17 mouse cellular contexts compared by ENCODE assay signal in genomic region chr7:73564131-73564530, GRCm38 (mm10). TPM values are rescaled to one million over a fixed set of nuclear protein-coding genes. Genes with fewer than 3 reads are reported as not detected.
DNase-seq lines count a peak whose midpoint lies in the region; ATAC-seq and TF ChIP-seq lines count a peak whose summit lies in the region.
"Had no signal": no experiment of that assay in that cellular context is flagged by ENCODE, and none has a peak within 500 bp of the region (broad histone marks: within the 10 kb centered on the region; RNA-seq: fewer than 3 reads in every experiment).

No protein-coding gene starts in this region.

- no peak overlapping the region for H3K4me2 ChIP-seq in kidney, embryonic 15.5 days
- no peak overlapping the region for H3K4me2 ChIP-seq in hindbrain, embryonic 13.5 days
- H3K4me2 ChIP-seq: embryonic facial prominence, embryonic 12.5 days; forebrain, embryonic 15.5 days; heart, embryonic 12.5 days had no signal

- no peak overlapping the region for H3K27ac ChIP-seq in kidney, adult 2 months (ENCODE audit: insufficient read depth, low read depth, low read length)
- no peak overlapping the region for H3K27ac ChIP-seq in kidney, embryonic 15.5 days
- no peak overlapping the region for H3K27ac ChIP-seq in hindbrain, embryonic 13.5 days
- H3K27ac ChIP-seq: embryonic facial prominence, embryonic 12.5 days; forebrain, embryonic 15.5 days had no signal

- peaks cover 10% of the 10 kb centered on the region; the same call in 1 of the 2 replicates for H3K4me1 ChIP-seq in kidney, adult 2 months (ENCODE audit: control insufficient read depth, insufficient read depth, low read length)
- H3K4me1 ChIP-seq in kidney, embryonic 15.5 days: peaks cover 19% of the 10 kb centered on the region
- peaks cover 9% of the 10 kb centered on the region for H3K4me1 ChIP-seq in hindbrain, embryonic 13.5 days (replicated peaks)

- no peak overlapping the region for H3K4me3 ChIP-seq in kidney, adult 2 months (ENCODE audit: insufficient read depth, low read depth, low read length)
- H3K4me3 ChIP-seq in kidney, embryonic 15.5 days (replicated peaks): no peak overlapping the region
- H3K4me3 ChIP-seq in hindbrain, embryonic 13.5 days: no peak overlapping the region
- H3K4me3 ChIP-seq: embryonic facial prominence, embryonic 12.5 days; forebrain, embryonic 15.5 days; heart, embryonic 12.5 days had no signal

- no peak for TF ChIP-seq CTCF in kidney, adult 2 months (conservative IDR thresholded peaks at IDR 0.05; ENCODE audit: insufficient read depth, insufficient read length, low read depth, low read length)

- H3K9me3 ChIP-seq in kidney, embryonic 15.5 days (replicated peaks): no peaks in the 10 kb centered on the region
- H3K9me3 ChIP-seq in hindbrain, embryonic 13.5 days: no peaks in the 10 kb centered on the region
- H3K9me3 ChIP-seq: embryonic facial prominence, embryonic 12.5 days; forebrain, embryonic 15.5 days had no signal

- no peak for ATAC-seq in kidney, embryonic 15.5 days (replicated peaks; ENCODE audit: low FRiP score)
- no peak for ATAC-seq in hindbrain, embryonic 13.5 days (ENCODE audit: low FRiP score)
- ATAC-seq: forebrain, embryonic 15.5 days; hindbrain, embryonic 16.5 days had no signal

- peak; percentile 88 for DNase-seq in kidney, adult 2 months
- DNase-seq in kidney, adult 9 months: peak; percentile 90
- DNase-seq in kidney, postnatal 14 days: peak; percentile 42
- DNase-seq in yolk sac, embryonic 10.5 days (ENCODE audit: low spot score): peak; percentile 1
- DNase-seq in cerebellum, adult 9-11 months: no peak
- DNase-seq: adrenal gland, adult 2 months; adrenal gland, postnatal 25 days; cerebellum, adult 2 months; cerebellum, postnatal 25 days; gastrocnemius, postnatal 36 days; heart, adult 18-20 months had no signal

- TF ChIP-seq POLR2A in kidney, adult 2 months (IDR thresholded peaks at IDR 0.05; ENCODE audit: low read depth, low read length): no peak

- H3K27me3 ChIP-seq in kidney, adult 2 months (replicated peaks; ENCODE audit: control insufficient read depth, insufficient read depth, low read length): no peaks in the 10 kb centered on the region
- no peaks in the 10 kb centered on the region for H3K27me3 ChIP-seq in kidney, embryonic 15.5 days
- no peaks in the 10 kb centered on the region for H3K27me3 ChIP-seq in hindbrain, embryonic 13.5 days
- H3K27me3 ChIP-seq: embryonic facial prominence, embryonic 12.5 days; forebrain, embryonic 15.5 days; heart, embryonic 12.5 days had no signal

- no peak overlapping the region for H3K9ac ChIP-seq in kidney, embryonic 15.5 days
- H3K9ac ChIP-seq in hindbrain, embryonic 13.5 days: no peak overlapping the region
- H3K9ac ChIP-seq: embryonic facial prominence, embryonic 12.5 days; forebrain, embryonic 15.5 days; heart, embryonic 12.5 days had no signal

- WGBS in kidney, adult 2 months: 53% methylated on average over 6 of the region's 6 CpGs
- WGBS in kidney, embryonic 15.5 days: 62% methylated on average over 6 of the region's 6 CpGs
- 96% methylated on average over 6 of the region's 6 CpGs for WGBS in hindbrain, embryonic 13.5 days

- no peaks in the 10 kb centered on the region for H3K36me3 ChIP-seq in kidney, adult 2 months (ENCODE audit: control insufficient read depth, insufficient read depth, low read length)
- no peaks in the 10 kb centered on the region for H3K36me3 ChIP-seq in kidney, embryonic 15.5 days
- H3K36me3 ChIP-seq in hindbrain, embryonic 13.5 days: no peaks in the 10 kb centered on the region
- H3K36me3 ChIP-seq: embryonic facial prominence, embryonic 12.5 days; forebrain, embryonic 15.5 days; heart, embryonic 12.5 days had no signal

RNA-seq across cellular contexts. Expression of gene Chd2, which starts 22.5 kb away (rescaled TPM):
- polyA plus RNA-seq in kidney, adult 2 months (2012; rRNA removed): 33.9 and 36.9 TPM in 2 replicates
- polyA plus RNA-seq in kidney, embryonic 15.5 days (2015; fragmentation: Nextera tagmentation; extraction: Ambion mirVana): 56.6 and 61.7 TPM in 2 replicates
- polyA plus RNA-seq in hindbrain, embryonic 13.5 days (2015; fragmentation: Nextera tagmentation; extraction: Ambion mirVana): 44.7 and 53.5 TPM in 2 replicates
